Mouse (Mus musculus) heart, postnatal 0 days (tissue): Measurements from ENCODE around the gene Acot8. TPM values are rescaled to one million over a fixed set of nuclear protein-coding genes. Genes with fewer than 3 reads are reported as not detected.

Source experiments
- ATAC-seq: fragments of 200-750 bp; cut with Nextera tagmentation; 2 replicates; pipeline ENCODE4 v1.8.0; 2017; ENCODE audit warnings: low read depth, moderate number of reproducible peaks, moderate library complexity; ENCODE audit not compliant: insufficient read depth
- DNase-seq: peaks from one replicate; pipeline ENCODE4 v3.0.0-alpha.2; 2016; ENCODE audit warnings: low spot score
- H3K27ac ChIP-seq: fragments of 300-500 bp; sonication (generic); 2 replicates; pipeline ENCODE4 v1.5.1; 2014; ENCODE audit warnings: low read depth, mild to moderate bottlenecking
- H3K27me3 ChIP-seq: fragments of 300-500 bp; sonication (generic); 2 replicates; pipeline ENCODE4 v1.6.1; 2014; ENCODE audit warnings: low read length, mixed read lengths; ENCODE audit not compliant: control insufficient read depth, insufficient read depth
- H3K36me3 ChIP-seq: fragments of 300-500 bp; sonication (generic); replicated peaks from 2 replicates; pipeline ENCODE4 v1.6.1; 2014; ENCODE audit warnings: low read length, mixed read lengths; ENCODE audit not compliant: control insufficient read depth, insufficient read depth
- H3K4me1 ChIP-seq: fragments of 300-500 bp; sonication (generic); 2 replicates; pipeline ENCODE4 v1.6.1; 2014; ENCODE audit warnings: antibody characterized with exemption; ENCODE audit not compliant: control insufficient read depth, insufficient read depth
- H3K4me2 ChIP-seq: fragments of 300-500 bp; sonication (generic); 2 replicates; pipeline ENCODE4 v1.6.1; 2014; ENCODE audit warnings: low read depth, mild to moderate bottlenecking, low read length, moderate library complexity
- H3K4me3 ChIP-seq: fragments of 300-500 bp; sonication (generic); 2 replicates; pipeline ENCODE4 v1.5.1; 2014; ENCODE audit warnings: low read depth, low read length
- H3K9ac ChIP-seq: fragments of 300-500 bp; sonication (generic); replicated peaks from 2 replicates; pipeline ENCODE4 v1.6.1; 2014; ENCODE audit warnings: low read depth, low read length, mixed read lengths
- H3K9me3 ChIP-seq: fragments of 300-500 bp; sonication (generic); replicated peaks from 2 replicates; pipeline ENCODE4 v1.6.1; 2016; ENCODE audit warnings: low read length; ENCODE audit not compliant: control insufficient read depth
- CTCF ChIP-seq: IDR thresholded peaks from 2 replicates; pipeline ENCODE4 v1.5.1; 2016; ENCODE audit warnings: antibody characterized with exemption, control low read depth, low read depth
- EP300 ChIP-seq: IDR thresholded peaks from 2 replicates; pipeline ENCODE4 v1.6.1; 2016; ENCODE audit warnings: antibody characterized with exemption, low read depth
- WGBS: fragments of 180-500 bp; shearing (Covaris S2); extraction: QIAGEN DNeasy Blood & Tissue Kit; methylation state at CpG from one replicate; pipeline ENCODE4 v1.1.7; 2014; 5-methylcytosine and 5-hydroxymethylcytosine counted together
- polyA plus RNA-seq: library from polyadenylated mRNA; unstranded; fragments of >200 nt; fragmentation: Nextera tagmentation; extraction: Ambion mirVana; gene quantifications from 2 replicates; pipeline ENCODE4 v1.2.1, GENCODE M21; 2015
- total RNA-seq: library from RNA; depleted of rRNA; stranded (reverse); fragments of >200 nt; gene quantifications from 2 replicates; pipeline ENCODE4 v1.2.3, GENCODE M21; 2014; ENCODE audit warnings: low replicate concordance

Acot8 gene
- total and polyA plus RNA-seq, 2 experiments from 2014 or later = 11.4 to 28.9 TPM

DNA sequence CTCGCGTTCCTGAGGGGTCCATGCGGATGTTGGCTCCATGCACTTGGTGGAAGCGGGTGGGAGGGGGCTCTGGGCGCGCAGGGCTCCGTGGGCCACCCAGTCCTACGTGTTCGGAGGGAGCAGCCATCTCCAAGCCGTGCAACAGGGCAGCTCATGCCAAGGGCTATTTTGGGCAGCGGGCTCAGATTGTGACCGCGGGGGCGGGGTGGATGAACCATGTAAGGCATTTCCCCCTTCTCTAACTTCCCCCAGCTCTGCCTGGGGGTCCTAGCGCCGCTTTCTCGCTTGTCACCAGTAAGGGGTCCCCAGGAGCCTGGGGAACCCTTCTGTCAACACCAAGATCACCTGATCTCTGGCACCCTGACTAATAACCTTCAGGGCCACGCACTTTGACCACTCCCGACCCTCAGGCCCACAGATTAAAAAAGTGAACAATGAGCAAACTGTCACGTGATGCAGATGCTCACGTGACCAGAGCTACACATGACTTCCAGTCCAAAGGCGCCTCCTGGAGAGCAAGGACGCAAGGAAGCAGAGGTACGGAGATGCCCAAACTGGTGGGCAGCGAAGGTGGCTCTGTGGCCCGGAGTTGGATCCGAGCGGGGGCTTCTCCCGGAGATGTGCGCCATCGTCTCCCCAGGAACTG lies 28.8 kb upstream of the Acot8 start, which contains the start of gene Neurl2:
Gene Neurl2 (minus strand): TSS at position 143 of the 646 bp plus-strand sequence.
- peak within 1 kb of the TSS; percentile 76 for H3K4me2 ChIP-seq
- under 1% methylated on average over 31 of the region's 31 CpGs for WGBS
- ATAC-seq = peak; percentile 92
- peaks cover 9% of the 10 kb centered on the region for H3K4me1 ChIP-seq
- H3K4me3 ChIP-seq = peak within 1 kb of the TSS; percentile 76
- no peaks in the 10 kb centered on the region for H3K9me3 ChIP-seq
- H3K27ac ChIP-seq = peak within 1 kb of the TSS; percentile 90
- no peak; the same call in 1 of the 2 replicates for TF ChIP-seq EP300
- TF ChIP-seq CTCF = 0 out of 2 replicates have a peak, but pooled peaks have one; percentile 2
- peaks cover 35% of the 10 kb centered on the region for H3K36me3 ChIP-seq
- H3K27me3 ChIP-seq = no peaks in the 10 kb centered on the region
- peak; percentile 94 for DNase-seq
- peak within 1 kb of the TSS; percentile 59 for H3K9ac ChIP-seq

DNA sequence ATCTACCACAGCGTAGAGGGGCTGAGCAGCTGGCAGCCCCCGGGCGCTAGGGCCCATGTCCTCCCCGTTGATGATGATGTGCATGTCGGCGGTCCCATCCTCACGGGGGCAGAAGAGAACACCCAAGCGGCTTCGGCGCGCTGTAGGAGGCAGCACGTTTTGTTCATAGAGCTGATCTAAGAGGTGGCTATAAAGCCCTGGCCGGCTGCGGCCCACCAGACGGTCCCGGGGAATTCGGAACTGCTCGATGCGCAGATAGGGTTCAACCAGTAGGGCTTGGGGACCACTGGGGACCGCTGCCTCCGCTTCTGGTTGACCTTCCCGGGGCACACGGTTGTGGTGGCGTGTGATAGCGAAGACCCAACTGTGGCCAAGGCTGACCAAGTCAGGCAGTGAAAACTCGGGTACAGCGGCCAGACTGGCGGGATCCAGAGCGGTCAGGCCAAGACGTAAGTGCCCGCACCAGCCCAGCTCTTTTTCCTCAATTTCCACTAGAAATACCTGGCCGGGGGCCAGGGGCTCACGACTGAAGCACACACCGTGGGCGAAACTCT lies 28.1 kb upstream of the Acot8 start, which contains the start of gene Ctsa:
Gene Ctsa (plus strand): TSS at position 126 of the 554 bp plus-strand sequence.
- Histone ChIP-seq H3K4me3 (peak within 1 kb of the TSS; percentile 76), H3K9ac (peak within 1 kb of the TSS; percentile 59), H3K4me2 (peak within 1 kb of the TSS; percentile 76), H3K27ac (peak within 1 kb of the TSS; percentile 90), H3K9me3 (no peaks in the 10 kb centered on the region), H3K4me1 (peaks cover 9% of the 10 kb centered on the region), H3K27me3 (no peaks in the 10 kb centered on the region), H3K36me3 (peaks cover 35% of the 10 kb centered on the region)
- under 1% methylated on average over 35 of the region's 35 CpGs for WGBS
- DNase-seq (peak; percentile 76), ATAC-seq (peak; percentile 80)
- peak; percentile 78 for TF ChIP-seq CTCF
- no peak for TF ChIP-seq EP300

DNA sequence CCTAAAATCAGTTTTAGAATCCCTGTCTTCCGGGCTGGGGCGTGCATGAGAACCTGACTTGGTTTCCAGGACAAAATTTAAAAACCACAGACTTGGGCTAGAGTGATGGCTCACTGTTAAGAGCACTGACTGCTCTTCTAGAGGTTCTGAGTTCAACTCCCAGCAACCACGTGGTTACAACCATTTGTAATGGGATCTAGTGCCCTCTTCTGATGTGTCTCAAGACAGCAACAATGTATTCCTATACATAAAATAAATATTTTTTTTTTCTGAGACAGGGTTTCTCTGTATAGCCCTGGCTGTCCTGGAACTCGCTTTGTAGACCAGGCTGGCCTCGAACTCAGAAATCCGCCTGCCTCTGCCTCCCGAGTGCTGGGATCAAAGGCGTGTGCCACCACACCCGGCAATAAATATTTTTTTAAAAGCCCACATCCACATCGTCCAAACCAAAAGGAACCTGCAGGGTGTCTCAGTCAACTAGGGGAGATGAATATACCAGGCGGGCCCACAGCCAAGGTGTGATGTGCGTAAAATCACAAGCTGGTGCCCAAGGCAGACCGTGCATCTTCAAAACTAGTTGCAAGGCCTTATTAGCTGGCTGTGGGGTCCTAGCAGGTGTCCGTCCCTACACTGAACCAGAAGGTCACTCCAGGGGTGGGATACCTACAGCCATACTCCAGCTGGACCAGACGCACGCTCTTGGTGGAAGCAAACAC lies 27.5 kb upstream of the Acot8 start:
- no peaks in the 10 kb centered on the region for H3K9me3 ChIP-seq
- peak overlapping the region; percentile 76 for H3K4me2 ChIP-seq
- H3K4me1 ChIP-seq = peaks cover 9% of the 10 kb centered on the region
- peak overlapping the region; percentile 59; the same call in 1 of the 2 replicates for H3K9ac ChIP-seq
- H3K27me3 ChIP-seq = no peaks in the 10 kb centered on the region
- H3K36me3 ChIP-seq = peaks cover 35% of the 10 kb centered on the region
- WGBS = 54% methylated on average over 16 of the region's 16 CpGs
- TF ChIP-seq CTCF (no peak), EP300 (no peak)
- no peak for ATAC-seq
- H3K4me3 ChIP-seq = peak overlapping the region; percentile 76
- DNase-seq = no peak
- H3K27ac ChIP-seq = peak overlapping the region; percentile 90

DNA sequence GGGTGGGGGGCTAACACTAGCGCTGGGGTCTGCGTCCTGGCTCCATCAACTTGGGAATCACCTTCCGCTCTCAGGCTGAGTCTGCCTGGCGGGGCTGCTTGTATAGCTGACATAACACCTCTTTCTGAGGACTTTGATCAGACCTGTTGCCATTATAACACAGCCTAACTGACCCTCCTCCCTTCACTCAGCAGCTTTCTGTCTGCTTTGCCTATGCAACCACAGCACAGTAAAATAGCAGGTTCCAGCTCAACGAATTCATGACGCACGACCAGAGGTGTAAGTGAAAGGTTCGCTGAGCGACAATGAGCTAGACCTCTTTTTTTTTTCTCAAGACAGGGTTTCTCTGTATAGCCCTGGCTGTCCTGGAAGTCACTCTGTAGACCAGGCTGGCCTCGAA lies 26.3 kb upstream of the Acot8 start:
- Histone ChIP-seq H3K4me3 (no peak overlapping the region), H3K9ac (no peak overlapping the region), H3K27ac (no peak overlapping the region), H3K4me2 (no peak overlapping the region), H3K4me1 (peaks cover 9% of the 10 kb centered on the region), H3K36me3 (peaks cover 35% of the 10 kb centered on the region), H3K9me3 (no peaks in the 10 kb centered on the region), H3K27me3 (no peaks in the 10 kb centered on the region)
- TF ChIP-seq EP300 (no peak), CTCF (no peak)
- WGBS = 81% methylated on average over 10 of the region's 10 CpGs
- ATAC-seq (no peak), DNase-seq (no peak)

DNA sequence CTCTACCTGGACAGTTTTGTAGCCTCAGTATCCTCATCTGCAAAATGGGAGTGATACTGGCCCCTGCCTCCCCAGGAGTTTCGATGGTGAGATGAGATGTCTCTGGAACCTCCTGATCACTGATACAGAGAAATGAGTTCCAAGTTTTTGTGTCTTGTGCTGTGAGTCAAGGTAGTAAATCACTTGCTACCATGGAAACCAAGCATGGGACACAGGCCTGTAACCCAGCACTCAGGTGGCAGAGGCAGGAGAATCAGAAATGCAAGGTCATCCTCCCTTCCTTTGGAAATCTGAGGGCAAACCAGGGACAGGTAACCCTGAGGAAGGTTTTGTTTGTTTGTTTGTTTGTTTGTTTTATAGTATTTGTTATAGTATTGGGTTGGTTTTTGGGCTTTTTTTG lies 24.4 kb upstream of the Acot8 start:
- DNase-seq (no peak), ATAC-seq (no peak)
- Histone ChIP-seq H3K4me2 (no peak overlapping the region), H3K27me3 (no peaks in the 10 kb centered on the region), H3K4me1 (peaks cover 1% of the 10 kb centered on the region; the same call in 1 of the 2 replicates), H3K9ac (no peak overlapping the region), H3K4me3 (no peak overlapping the region), H3K27ac (no peak overlapping the region), H3K36me3 (peaks cover 42% of the 10 kb centered on the region), H3K9me3 (no peaks in the 10 kb centered on the region)
- TF ChIP-seq CTCF = no peak
- TF ChIP-seq EP300 = no peak
- WGBS = 90% methylated on average over 1 of the region's 1 CpGs
